Mouse (Mus musculus) kidney, postnatal 36 days (tissue): ENCODE measurements around the gene Clns1a.

Experiments used
- DNase-seq, 2 experiments: peaks; one replicate each; pipeline ENCODE4 v3.0.0; 2021 to 2022; ENCODE audit warnings: mixed read lengths in 2 of 2

The Clns1a gene

DNA sequence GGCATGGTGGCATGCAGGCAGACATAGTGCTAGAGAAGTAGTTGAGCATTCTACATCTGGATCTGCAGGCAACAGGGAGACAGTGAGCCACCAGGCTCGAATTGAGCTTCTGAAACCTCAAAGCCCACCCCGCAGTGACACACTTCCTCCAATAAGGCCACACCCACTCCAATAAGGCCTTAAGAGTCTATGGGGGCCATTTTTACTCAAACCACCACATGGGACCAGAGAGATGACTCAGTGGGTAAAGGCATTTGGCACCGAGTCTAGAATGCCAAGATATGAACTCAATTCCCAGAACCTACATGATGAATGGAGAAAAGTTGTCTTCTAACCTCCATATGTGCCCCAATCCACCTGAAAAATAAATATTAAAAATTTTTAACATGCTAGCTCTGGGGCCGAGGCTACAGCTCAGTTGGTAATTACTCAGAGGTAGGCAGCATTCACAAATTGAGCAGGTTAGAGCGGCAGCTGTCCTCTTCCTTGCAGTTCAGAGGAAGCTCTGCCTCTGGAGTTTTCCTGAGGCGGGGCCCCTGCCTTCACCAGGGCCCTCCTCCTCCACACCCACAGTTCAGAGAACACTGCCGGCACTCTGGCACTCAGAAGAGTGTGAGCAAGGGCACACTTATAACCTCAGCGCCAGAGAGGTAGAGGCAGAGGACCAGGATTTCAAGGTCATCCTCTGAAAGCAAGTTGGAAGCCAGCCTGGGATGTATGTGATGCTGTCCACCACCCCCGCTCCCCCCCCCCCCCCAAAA lies 70.2 kb downstream of the Clns1a start:
- DNase-seq = peak; percentile 23 to 63

DNA sequence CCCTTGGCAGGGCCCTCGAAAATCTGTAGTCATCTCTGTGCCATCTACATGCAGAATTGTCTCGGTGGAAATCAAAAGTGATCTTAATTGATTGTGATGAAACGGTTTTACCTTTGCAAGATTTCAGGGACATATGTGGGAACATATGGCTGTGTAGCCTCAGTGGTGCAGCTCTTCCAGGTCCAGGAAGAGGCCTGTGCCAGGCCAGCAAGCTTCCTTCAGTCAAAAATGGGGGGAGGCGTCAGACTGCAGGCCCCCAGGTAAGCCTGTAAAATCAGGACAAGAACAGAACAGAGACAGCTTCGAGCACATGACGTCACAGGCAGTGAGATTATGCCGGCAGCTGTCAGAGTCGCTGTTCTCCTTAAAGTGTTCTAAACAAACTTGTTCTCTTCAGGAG lies 71.4 kb downstream of the Clns1a start:
- DNase-seq = no peak

DNA sequence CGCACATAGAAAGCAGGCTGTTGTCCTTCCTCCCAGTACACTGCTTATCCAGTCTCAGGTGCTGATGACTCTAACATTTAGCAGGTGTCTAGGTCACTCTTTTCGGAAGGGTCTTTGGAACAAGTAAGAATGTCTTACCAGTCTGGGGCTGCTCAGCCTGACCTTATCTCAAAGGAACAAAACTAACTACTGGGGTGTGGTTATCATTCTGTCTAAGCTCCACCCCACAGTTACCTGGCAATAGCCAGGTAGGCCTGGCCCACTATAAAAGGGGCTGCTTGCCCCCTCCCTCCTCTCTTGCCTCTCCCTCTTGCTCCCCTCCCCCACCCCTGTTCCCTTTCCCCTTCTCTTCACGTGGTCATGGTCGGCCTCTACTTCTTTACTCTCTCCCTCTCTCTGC lies 72.6 kb downstream of the Clns1a start:
- DNase-seq = no peak
